Mouse (Mus musculus) embryonic facial prominence, embryonic 14.5 days (tissue): ENCODE results near the gene Ppp1cb. TPM values are rescaled to one million over a fixed set of nuclear protein-coding genes. Genes with fewer than 3 reads are reported as not detected.

Experiments
- ATAC-seq: fragments of 200-750 bp; cut with Nextera tagmentation; 2 replicates; pipeline ENCODE4 v1.8.0; 2017; ENCODE audit warnings: low read depth, moderate number of reproducible peaks, moderate TSS enrichment
- DNase-seq: peaks from one replicate; pipeline ENCODE4 v3.0.0-alpha.2; 2015; ENCODE audit warnings: low spot score
- H3K27ac ChIP-seq: fragments of 300-500 bp; sonication (generic); replicated peaks from 2 replicates; pipeline ENCODE4 v1.5.1; 2014; ENCODE audit warnings: low read depth, mild to moderate bottlenecking, low read length, moderate library complexity
- H3K27me3 ChIP-seq: fragments of 300-500 bp; sonication (generic); replicated peaks from 2 replicates; pipeline ENCODE4 v1.6.1; 2014; ENCODE audit warnings: low read length; ENCODE audit not compliant: control insufficient read depth, insufficient read depth
- H3K36me3 ChIP-seq: fragments of 300-500 bp; sonication (generic); 2 replicates; pipeline ENCODE4 v1.6.1; 2014; ENCODE audit warnings: low read length, mixed read lengths; ENCODE audit not compliant: control insufficient read depth, insufficient read depth
- H3K4me1 ChIP-seq: fragments of 300-500 bp; sonication (generic); 2 replicates; pipeline ENCODE4 v1.6.1; 2014; ENCODE audit warnings: antibody characterized with exemption, low read length; ENCODE audit not compliant: control insufficient read depth, insufficient read depth
- H3K4me2 ChIP-seq: fragments of 300-500 bp; sonication (generic); 2 replicates; pipeline ENCODE4 v1.6.1; 2014; ENCODE audit warnings: low read depth, mild to moderate bottlenecking, low read length, moderate library complexity, mixed read lengths
- H3K4me3 ChIP-seq: fragments of 300-500 bp; sonication (generic); 2 replicates; pipeline ENCODE4 v1.5.1; 2014; ENCODE audit warnings: low read depth, mild to moderate bottlenecking, low read length
- H3K9ac ChIP-seq: fragments of 300-500 bp; sonication (generic); 2 replicates; pipeline ENCODE4 v1.6.1; 2014; ENCODE audit warnings: low read depth, mild to moderate bottlenecking, low read length, moderate library complexity, mixed read lengths
- H3K9me3 ChIP-seq: fragments of 300-500 bp; sonication (generic); 2 replicates; pipeline ENCODE4 v1.6.1; 2016; ENCODE audit warnings: low read length; ENCODE audit not compliant: control insufficient read depth
- WGBS: fragments of 180-500 bp; shearing (Covaris S2); extraction: QIAGEN DNeasy Blood & Tissue Kit; methylation state at CpG from one replicate; pipeline ENCODE4 v1.1.7; 2014; 5-methylcytosine and 5-hydroxymethylcytosine counted together
- polyA plus RNA-seq: library from polyadenylated mRNA; unstranded; fragments of >200 nt; fragmentation: Nextera tagmentation; extraction: Ambion mirVana; gene quantifications from 2 replicates; pipeline ENCODE4 v1.2.1, GENCODE M21; 2014

Gene Ppp1cb
- polyA plus RNA-seq, 1 experiment from 2014 or later: 221 TPM

DNA sequence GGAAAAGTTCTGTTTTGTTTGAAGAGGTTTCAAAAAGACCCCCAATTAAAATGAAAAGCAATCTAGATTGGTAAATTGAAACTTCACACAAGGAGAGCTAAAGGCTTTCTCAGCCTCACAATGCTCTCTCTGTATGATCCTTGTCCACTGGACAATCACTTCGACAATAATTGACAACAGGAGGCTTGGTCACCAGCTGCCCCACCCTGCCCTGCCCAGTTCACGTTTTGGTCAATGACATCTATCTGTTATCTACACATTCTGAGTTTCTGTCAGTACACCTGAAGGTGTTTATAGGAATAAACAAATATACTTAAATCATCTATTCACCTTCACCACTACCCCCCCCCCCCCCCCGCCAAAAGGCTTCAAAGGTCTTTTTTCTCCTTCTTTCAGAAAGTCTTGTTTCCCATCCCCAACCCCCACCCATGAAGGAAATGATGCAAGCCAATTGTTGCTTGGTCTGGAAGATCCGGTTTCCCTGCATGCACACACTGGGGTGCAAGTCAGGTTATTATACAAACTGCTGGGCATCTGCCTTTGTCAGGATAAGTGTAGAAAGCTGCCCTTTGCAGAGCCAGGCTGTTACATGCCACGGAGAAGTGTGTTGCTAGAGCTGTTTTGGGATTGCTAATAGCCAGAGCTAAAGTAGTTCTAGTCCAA lies 20.6 kb upstream of the Ppp1cb start:
- DNase-seq: peak; percentile 63
- H3K4me1 ChIP-seq: no peaks in the 10 kb centered on the region
- H3K36me3 ChIP-seq: no peaks in the 10 kb centered on the region
- H3K9ac ChIP-seq: no peak overlapping the region
- WGBS: 38% methylated on average over 5 of the region's 5 CpGs
- ATAC-seq: no peak
- H3K9me3 ChIP-seq: no peaks in the 10 kb centered on the region
- no peak overlapping the region for H3K4me2 ChIP-seq
- H3K4me3 ChIP-seq: no peak overlapping the region
- H3K27ac ChIP-seq: peak overlapping the region; percentile 13; the same call in 1 of the 2 replicates
- H3K27me3 ChIP-seq: no peaks in the 10 kb centered on the region

DNA sequence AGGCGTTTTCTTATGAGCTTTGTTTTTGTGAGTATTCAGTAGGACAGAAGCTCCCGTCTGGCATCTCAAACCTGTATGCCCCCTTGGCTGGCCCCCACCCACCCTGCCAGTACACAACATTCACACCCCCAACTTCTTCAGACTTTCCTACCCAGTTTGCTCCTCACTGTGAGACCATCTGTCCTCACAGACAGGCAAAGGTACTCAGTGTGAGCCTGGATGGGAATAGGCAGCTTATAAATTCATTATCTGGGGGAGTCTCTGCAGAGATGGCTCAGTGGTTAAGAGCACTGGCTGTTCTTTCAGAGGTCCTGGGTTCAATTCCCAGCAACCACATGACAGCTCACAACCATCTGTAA lies 20.1 kb upstream of the Ppp1cb start:
- no peak for DNase-seq
- H3K27me3 ChIP-seq: no peaks in the 10 kb centered on the region
- ATAC-seq: no peak
- H3K9ac ChIP-seq: no peak overlapping the region
- H3K36me3 ChIP-seq: no peaks in the 10 kb centered on the region
- H3K4me3 ChIP-seq: no peak overlapping the region
- no peak overlapping the region for H3K4me2 ChIP-seq
- 56% methylated on average over 2 of the region's 2 CpGs for WGBS
- peak overlapping the region; percentile 13; the same call in 1 of the 2 replicates for H3K27ac ChIP-seq
- no peaks in the 10 kb centered on the region for H3K9me3 ChIP-seq
- H3K4me1 ChIP-seq: no peaks in the 10 kb centered on the region

DNA sequence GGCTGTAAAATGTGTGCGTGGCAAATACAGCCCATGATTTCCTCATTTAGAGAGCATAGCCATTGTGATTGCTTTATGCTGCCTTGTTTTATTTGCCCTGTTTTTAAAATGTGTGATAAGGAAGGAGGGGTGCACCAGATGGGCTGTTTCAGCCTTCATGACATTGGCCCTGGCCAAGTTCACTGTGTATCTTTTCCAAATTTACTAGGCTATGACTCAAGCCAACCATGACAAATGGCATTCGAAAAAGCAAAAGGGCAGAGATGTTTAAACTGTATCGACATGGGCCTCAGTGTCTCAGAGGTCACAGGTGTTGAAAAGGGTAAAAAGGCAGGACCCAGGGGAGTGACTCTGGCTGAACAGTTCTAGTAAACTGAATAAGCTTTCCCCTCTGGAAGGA lies 17.3 kb upstream of the Ppp1cb start:
- no peaks in the 10 kb centered on the region for H3K27me3 ChIP-seq
- H3K36me3 ChIP-seq: no peaks in the 10 kb centered on the region
- WGBS: 67% methylated on average over 3 of the region's 3 CpGs
- no peak overlapping the region for H3K4me2 ChIP-seq
- no peak overlapping the region for H3K27ac ChIP-seq
- H3K9ac ChIP-seq: no peak overlapping the region
- H3K9me3 ChIP-seq: no peaks in the 10 kb centered on the region
- DNase-seq (no peak), ATAC-seq (no peak)
- H3K4me1 ChIP-seq: no peaks in the 10 kb centered on the region
- no peak overlapping the region for H3K4me3 ChIP-seq

DNA sequence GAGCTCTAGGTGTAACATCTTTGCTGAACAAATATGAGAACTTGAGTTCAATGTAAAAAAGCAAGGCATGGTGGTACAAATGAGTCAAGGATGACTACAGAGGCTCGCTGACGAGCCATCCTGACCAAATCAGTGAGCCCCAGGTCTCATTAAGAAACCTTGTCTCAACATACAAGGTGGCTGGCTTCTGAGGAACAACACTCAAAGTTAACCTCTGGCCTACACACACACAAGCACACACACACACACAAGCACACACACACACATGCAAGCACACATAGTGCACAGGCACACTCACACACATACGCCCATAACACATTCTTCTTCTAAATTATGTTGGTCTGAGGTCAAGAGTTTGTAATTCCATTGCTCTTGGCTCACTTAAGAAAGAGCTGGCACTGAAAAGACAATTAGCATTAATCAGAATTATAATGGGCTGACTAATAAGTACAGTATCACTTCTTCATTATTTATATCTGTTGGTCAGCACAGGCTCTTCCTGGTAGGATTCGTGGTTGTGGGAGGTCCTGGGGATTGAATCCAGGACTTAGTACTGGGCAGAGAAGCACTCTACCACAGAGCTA lies 16.6 kb upstream of the Ppp1cb start:
- H3K9ac ChIP-seq: no peak overlapping the region
- DNase-seq (no peak), ATAC-seq (no peak)
- H3K4me3 ChIP-seq: no peak overlapping the region
- H3K9me3 ChIP-seq: no peaks in the 10 kb centered on the region
- H3K4me2 ChIP-seq: no peak overlapping the region
- no peak overlapping the region for H3K27ac ChIP-seq
- WGBS: 83% methylated on average over 4 of the region's 4 CpGs
- H3K36me3 ChIP-seq: no peaks in the 10 kb centered on the region
- no peaks in the 10 kb centered on the region for H3K4me1 ChIP-seq
- H3K27me3 ChIP-seq: no peaks in the 10 kb centered on the region

DNA sequence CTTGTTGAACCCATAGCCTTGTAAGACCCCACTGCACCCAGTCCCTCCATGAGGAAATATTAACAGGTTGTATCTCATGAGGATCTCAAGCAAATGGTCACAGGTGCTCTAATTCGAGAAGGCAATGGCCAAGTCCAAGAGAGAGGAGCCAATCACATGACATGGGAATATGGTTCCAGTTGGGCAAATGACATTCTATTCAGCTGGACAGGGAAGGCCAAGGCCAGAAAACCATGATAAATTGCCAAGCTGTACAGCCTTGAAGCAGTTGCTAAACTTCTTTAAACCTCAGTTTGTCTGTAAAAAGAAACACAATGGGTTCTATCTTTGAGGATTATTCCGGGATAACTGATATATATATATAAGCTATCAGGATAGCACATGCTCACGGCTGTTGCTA lies 14.7 kb upstream of the Ppp1cb start:
- 84% methylated on average over 3 of the region's 3 CpGs for WGBS
- DNase-seq (no peak), ATAC-seq (no peak)
- Histone ChIP-seq H3K4me1 (no peaks in the 10 kb centered on the region), H3K9ac (no peak overlapping the region), H3K36me3 (no peaks in the 10 kb centered on the region), H3K27ac (no peak overlapping the region), H3K27me3 (no peaks in the 10 kb centered on the region), H3K9me3 (no peaks in the 10 kb centered on the region), H3K4me3 (no peak overlapping the region), H3K4me2 (no peak overlapping the region)

DNA sequence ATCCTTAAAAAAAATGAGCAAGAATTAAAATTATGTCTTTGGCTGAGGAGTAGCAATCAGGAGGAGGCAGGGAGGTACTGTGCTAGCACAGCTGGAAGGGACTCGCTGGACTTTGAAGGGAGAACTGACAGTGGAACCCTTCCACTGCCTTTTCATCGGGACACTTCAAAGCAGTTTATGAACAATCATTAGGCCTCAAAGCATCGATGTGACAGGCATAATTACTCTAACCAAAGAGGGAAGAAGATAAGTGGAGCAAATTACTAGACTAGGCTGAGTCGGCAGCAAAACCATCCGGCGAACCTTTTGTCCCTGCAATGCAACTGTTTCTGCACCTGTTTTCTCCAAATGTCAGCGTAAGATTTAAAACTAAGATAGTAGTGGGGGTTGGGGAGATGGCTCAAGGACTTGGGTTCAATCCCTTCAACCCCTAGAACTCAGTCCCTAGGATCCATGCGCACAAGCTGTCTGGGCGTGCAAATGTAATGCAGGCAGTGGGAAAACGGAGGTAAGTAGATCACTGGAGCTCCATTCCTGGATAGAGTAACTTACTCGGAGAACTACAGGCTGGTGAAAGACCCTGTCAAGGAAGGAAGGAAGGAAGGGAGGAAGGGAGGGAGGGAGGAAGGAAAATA lies 13.2 kb upstream of the Ppp1cb start:
- WGBS: 44% methylated on average over 11 of the region's 11 CpGs

DNA sequence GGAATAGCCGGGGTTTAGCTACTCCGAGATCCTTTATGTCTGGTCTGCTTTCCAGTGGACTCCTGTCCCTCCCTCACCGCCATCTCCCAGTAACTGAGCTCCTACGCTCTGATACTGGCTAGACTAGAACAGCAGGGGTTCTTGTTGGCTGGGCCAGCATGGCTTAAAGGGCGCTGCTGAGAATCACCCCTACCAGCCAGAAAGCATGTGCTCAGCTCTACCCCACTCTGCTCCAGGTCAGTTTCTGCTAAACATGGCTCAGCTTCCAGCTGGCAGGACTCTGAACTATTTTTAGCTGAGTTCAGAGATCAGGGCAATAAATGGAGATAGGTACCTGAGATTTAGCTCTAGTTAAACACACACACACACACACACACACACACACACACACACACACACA lies 12.2 kb upstream of the Ppp1cb start:
- Histone ChIP-seq H3K4me2 (no peak overlapping the region), H3K27me3 (no peaks in the 10 kb centered on the region), H3K9me3 (no peaks in the 10 kb centered on the region), H3K9ac (no peak overlapping the region), H3K36me3 (no peaks in the 10 kb centered on the region), H3K27ac (no peak overlapping the region), H3K4me1 (no peaks in the 10 kb centered on the region), H3K4me3 (no peak overlapping the region)
- DNase-seq: no peak
- ATAC-seq: no peak
- 51% methylated on average over 5 of the region's 5 CpGs for WGBS

More for the DNA sequence above, 13.2 kb upstream of the Ppp1cb start:
- Histone ChIP-seq H3K4me3 (no peak overlapping the region), H3K27me3 (no peaks in the 10 kb centered on the region), H3K4me2 (no peak overlapping the region), H3K36me3 (no peaks in the 10 kb centered on the region), H3K4me1 (no peaks in the 10 kb centered on the region), H3K9me3 (no peaks in the 10 kb centered on the region), H3K27ac (no peak overlapping the region), H3K9ac (no peak overlapping the region)
- DNase-seq (peak; percentile 26), ATAC-seq (no peak)

DNA sequence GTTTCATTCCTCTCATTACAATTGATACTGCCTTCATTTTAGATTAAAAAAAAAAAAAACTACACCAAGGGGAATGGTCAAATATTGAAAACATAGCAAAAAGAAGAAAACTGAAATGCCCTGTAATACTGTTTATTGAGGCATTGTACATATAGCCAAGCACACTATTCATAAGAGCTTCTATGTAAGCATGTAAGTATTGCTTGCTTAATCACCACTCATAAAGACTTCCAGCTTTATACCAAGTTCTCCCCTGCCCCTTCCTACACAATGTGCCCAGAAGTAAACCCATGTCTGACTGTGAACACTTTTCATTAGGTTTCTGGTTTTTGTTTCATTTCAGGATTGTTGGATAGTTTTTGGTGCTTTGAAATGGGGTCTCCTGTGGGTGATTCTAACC lies 11.8 kb upstream of the Ppp1cb start:
- H3K4me1 ChIP-seq: no peaks in the 10 kb centered on the region
- H3K27me3 ChIP-seq: no peaks in the 10 kb centered on the region
- no peak overlapping the region for H3K27ac ChIP-seq
- H3K4me3 ChIP-seq: no peak overlapping the region
- no peak for DNase-seq
- no peaks in the 10 kb centered on the region for H3K36me3 ChIP-seq
- no peak overlapping the region for H3K4me2 ChIP-seq
- no peaks in the 10 kb centered on the region for H3K9me3 ChIP-seq
- no peak for ATAC-seq
- H3K9ac ChIP-seq: no peak overlapping the region
